Mouse (Mus musculus): ENCODE data around the gene Arhgef7. TPM values are rescaled to one million over a fixed set of nuclear protein-coding genes. Genes with fewer than 3 reads are reported as not detected.

Gene Arhgef7
- polyA plus RNA-seq, 1 experiment = 27.4 TPM

GRCm38 (mm10) chr8:11797128-11797527, 69.6 kb downstream of the Arhgef7 start:
- H3K36me3 ChIP-seq (ENCODE audit: control insufficient read depth, insufficient read depth, low read length) = peaks cover 32% of the 10 kb centered on the region
- H3K27me3 ChIP-seq (ENCODE audit: control insufficient read depth, insufficient read depth, low read length) = no peaks in the 10 kb centered on the region
- H3K27ac ChIP-seq (ENCODE audit: insufficient read depth, low read depth, low read length) = no peak overlapping the region
- 86% methylated on average over 8 of the region's 8 CpGs for WGBS
- H3K4me3 ChIP-seq (ENCODE audit: low read depth, low read length) = no peak overlapping the region
- H3K4me1 ChIP-seq (ENCODE audit: control insufficient read depth, insufficient read depth, insufficient read length, low read length) = no peaks in the 10 kb centered on the region
- TF ChIP-seq CTCF (IDR thresholded peaks at IDR 0.05; ENCODE audit: extremely low read depth, insufficient read length, insufficient replicate concordance, low read depth, low read length) (no peak), POLR2A (IDR thresholded peaks at IDR 0.05; ENCODE audit: low read depth, low read length) (no peak)

- TF ChIP-seq CTCF (IDR thresholded peaks at IDR 0.05; ENCODE audit: extremely low read depth, insufficient read length, insufficient replicate concordance, low read depth, low read length) (no peak), POLR2A (IDR thresholded peaks at IDR 0.05; ENCODE audit: low read depth, low read length) (no peak)
- Histone ChIP-seq H3K4me3 (ENCODE audit: low read depth, low read length) (no peak overlapping the region), H3K4me1 (ENCODE audit: control insufficient read depth, insufficient read depth, insufficient read length, low read length) (no peaks in the 10 kb centered on the region), H3K27me3 (ENCODE audit: control insufficient read depth, insufficient read depth, low read length) (no peaks in the 10 kb centered on the region), H3K27ac (ENCODE audit: insufficient read depth, low read depth, low read length) (no peak overlapping the region), H3K36me3 (ENCODE audit: control insufficient read depth, insufficient read depth, low read length) (peaks cover 33% of the 10 kb centered on the region)
- 84% methylated on average over 14 of the region's 14 CpGs for WGBS
These were observed 70.4 kb downstream of the Arhgef7 start for GRCm38 (mm10) chr8:11797729-11798479.

DNA sequence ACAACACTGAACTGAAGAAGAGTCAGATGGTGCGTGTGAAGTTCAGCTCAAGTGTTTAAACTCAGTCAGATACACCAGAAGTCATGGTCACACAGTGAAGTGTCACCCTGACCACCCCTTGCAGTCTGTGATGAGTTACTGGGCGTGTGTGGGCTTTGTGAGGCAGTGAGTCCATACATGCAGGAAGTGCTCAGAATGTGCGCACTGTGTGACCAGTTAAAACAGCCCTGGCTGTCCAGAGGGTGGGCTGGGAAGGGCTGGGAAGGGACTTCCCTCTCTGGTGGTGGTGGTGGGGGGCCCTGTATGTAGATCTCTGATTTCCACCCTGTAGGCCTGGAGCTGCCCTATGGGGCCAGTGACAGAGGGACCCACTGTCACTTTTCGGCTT, 71.0 kb downstream of the Arhgef7 start:
- 87% methylated on average over 4 of the region's 4 CpGs for WGBS
- Histone ChIP-seq H3K4me1 (ENCODE audit: control insufficient read depth, insufficient read depth, insufficient read length, low read length) (no peaks in the 10 kb centered on the region), H3K27ac (ENCODE audit: insufficient read depth, low read depth, low read length) (no peak overlapping the region), H3K27me3 (ENCODE audit: control insufficient read depth, insufficient read depth, low read length) (no peaks in the 10 kb centered on the region), H3K36me3 (ENCODE audit: control insufficient read depth, insufficient read depth, low read length) (peaks cover 29% of the 10 kb centered on the region), H3K4me3 (ENCODE audit: low read depth, low read length) (no peak overlapping the region)
- no peak for TF ChIP-seq CTCF (IDR thresholded peaks at IDR 0.05; ENCODE audit: extremely low read depth, insufficient read length, insufficient replicate concordance, low read depth, low read length)
- TF ChIP-seq POLR2A (IDR thresholded peaks at IDR 0.05; ENCODE audit: low read depth, low read length) = no peak

GRCm38 (mm10) chr8:11799098-11799497, 71.6 kb downstream of the Arhgef7 start:
- Histone ChIP-seq H3K36me3 (ENCODE audit: control insufficient read depth, insufficient read depth, low read length) (peaks cover 30% of the 10 kb centered on the region), H3K27me3 (ENCODE audit: control insufficient read depth, insufficient read depth, low read length) (no peaks in the 10 kb centered on the region), H3K27ac (ENCODE audit: insufficient read depth, low read depth, low read length) (no peak overlapping the region), H3K4me3 (ENCODE audit: low read depth, low read length) (no peak overlapping the region), H3K4me1 (ENCODE audit: control insufficient read depth, insufficient read depth, insufficient read length, low read length) (no peaks in the 10 kb centered on the region)
- 91% methylated on average over 3 of the region's 3 CpGs for WGBS
- TF ChIP-seq CTCF (IDR thresholded peaks at IDR 0.05; ENCODE audit: extremely low read depth, insufficient read length, insufficient replicate concordance, low read depth, low read length) = no peak
- no peak for TF ChIP-seq POLR2A (IDR thresholded peaks at IDR 0.05; ENCODE audit: low read depth, low read length)

- Histone ChIP-seq H3K36me3 (ENCODE audit: control insufficient read depth, insufficient read depth, low read length) (peaks cover 41% of the 10 kb centered on the region), H3K27me3 (ENCODE audit: control insufficient read depth, insufficient read depth, low read length) (no peaks in the 10 kb centered on the region), H3K4me1 (ENCODE audit: control insufficient read depth, insufficient read depth, insufficient read length, low read length) (no peaks in the 10 kb centered on the region), H3K27ac (ENCODE audit: insufficient read depth, low read depth, low read length) (no peak overlapping the region), H3K4me3 (ENCODE audit: low read depth, low read length) (no peak overlapping the region)
- 85% methylated on average over 7 of the region's 7 CpGs for WGBS
- TF ChIP-seq POLR2A (IDR thresholded peaks at IDR 0.05; ENCODE audit: low read depth, low read length) = no peak
- TF ChIP-seq CTCF (IDR thresholded peaks at IDR 0.05; ENCODE audit: extremely low read depth, insufficient read length, insufficient replicate concordance, low read depth, low read length) = no peak
These were observed 73.0 kb downstream of the Arhgef7 start for GRCm38 (mm10) chr8:11800481-11800880.

GRCm38 (mm10) chr8:11801571-11801970, 74.0 kb downstream of the Arhgef7 start:
- H3K4me3 ChIP-seq (ENCODE audit: low read depth, low read length) = no peak overlapping the region
- TF ChIP-seq POLR2A (IDR thresholded peaks at IDR 0.05; ENCODE audit: low read depth, low read length) (no peak), CTCF (IDR thresholded peaks at IDR 0.05; ENCODE audit: extremely low read depth, insufficient read length, insufficient replicate concordance, low read depth, low read length) (no peak)
- no peak overlapping the region for H3K27ac ChIP-seq (ENCODE audit: insufficient read depth, low read depth, low read length)
- 75% methylated on average over 8 of the region's 8 CpGs for WGBS
- H3K4me1 ChIP-seq (ENCODE audit: control insufficient read depth, insufficient read depth, insufficient read length, low read length) = no peaks in the 10 kb centered on the region
- H3K27me3 ChIP-seq (ENCODE audit: control insufficient read depth, insufficient read depth, low read length) = no peaks in the 10 kb centered on the region
- H3K36me3 ChIP-seq (ENCODE audit: control insufficient read depth, insufficient read depth, low read length) = peaks cover 45% of the 10 kb centered on the region

- Histone ChIP-seq H3K4me3 (ENCODE audit: low read depth, low read length) (no peak overlapping the region), H3K27me3 (ENCODE audit: control insufficient read depth, insufficient read depth, low read length) (no peaks in the 10 kb centered on the region), H3K36me3 (ENCODE audit: control insufficient read depth, insufficient read depth, low read length) (peaks cover 72% of the 10 kb centered on the region), H3K27ac (ENCODE audit: insufficient read depth, low read depth, low read length) (no peak overlapping the region), H3K4me1 (ENCODE audit: control insufficient read depth, insufficient read depth, insufficient read length, low read length) (no peaks in the 10 kb centered on the region)
- 95% methylated on average over 4 of the region's 4 CpGs for WGBS
- TF ChIP-seq POLR2A (IDR thresholded peaks at IDR 0.05; ENCODE audit: low read depth, low read length) (no peak), CTCF (IDR thresholded peaks at IDR 0.05; ENCODE audit: extremely low read depth, insufficient read length, insufficient replicate concordance, low read depth, low read length) (no peak)
These were observed 77.4 kb downstream of the Arhgef7 start for GRCm38 (mm10) chr8:11804914-11805313.

Measured in small intestine, adult 2 months (tissue).